Mouse (Mus musculus) T-cell, adult 66 days (primary cell): ENCODE measurements around the gene Ak3. TPM values are rescaled to one million over a fixed set of nuclear protein-coding genes. Genes with fewer than 3 reads are reported as not detected.

Source experiments
- total RNA-seq, 2 experiments: library from RNA; stranded (reverse); gene quantifications; 3 replicates in 1 of 2; 4 replicates in 1 of 2; pipeline ENCODE4 v1.2.4; 2023

The Ak3 gene
- total RNA-seq: 10 to 100 TPM; 18.7 to 24.1 TPM

GRCm38 (mm10) chr19:29047334-29048170 is at the start of gene Ak3:
TSS of gene Ak3 (minus strand) at chr19:29047961.

GRCm38 (mm10) chr19:28990194-28990589 is 57.6 kb downstream of the Ak3 start, which contains the start of gene Cdc37l1:
TSS of gene Cdc37l1 (plus strand) at chr19:28990352.

Other genes with a start within 250 kb of the Ak3 start
- gene Slc1a1, start 212.9 kb downstream of the Ak3 start, total RNA-seq: not detected
- gene Plpp6, start 84.0 kb downstream of the Ak3 start, total RNA-seq: 10 to 100 TPM; 16.6 to 18.6 TPM
- 1 to 10 TPM in 1 of 2 experiments, under 1 TPM in 1; 0.65 to 1.3 TPM for gene 4430402I18Rik, start 80.2 kb downstream of the Ak3 start, total RNA-seq
- gene Cdc37l1, start 57.6 kb downstream of the Ak3 start, total RNA-seq: 10 to 100 TPM; 50.8 to 67.9 TPM
- gene Rcl1, start 53.4 kb upstream of the Ak3 start, total RNA-seq: 10 to 100 TPM; 27.3 to 27.8 TPM
- gene Jak2, start 203.9 kb upstream of the Ak3 start, total RNA-seq: 10 to 100 TPM; 65.5 to 66.0 TPM